Mouse (Mus musculus) retina, embryonic 14.5 days (tissue): ENCODE results near the gene Pdzrn4.

Source experiments
- DNase-seq: peaks from one replicate; pipeline ENCODE4 v3.0.0-alpha.2; 2015; ENCODE audit warnings: low spot score

Gene Pdzrn4

DNA sequence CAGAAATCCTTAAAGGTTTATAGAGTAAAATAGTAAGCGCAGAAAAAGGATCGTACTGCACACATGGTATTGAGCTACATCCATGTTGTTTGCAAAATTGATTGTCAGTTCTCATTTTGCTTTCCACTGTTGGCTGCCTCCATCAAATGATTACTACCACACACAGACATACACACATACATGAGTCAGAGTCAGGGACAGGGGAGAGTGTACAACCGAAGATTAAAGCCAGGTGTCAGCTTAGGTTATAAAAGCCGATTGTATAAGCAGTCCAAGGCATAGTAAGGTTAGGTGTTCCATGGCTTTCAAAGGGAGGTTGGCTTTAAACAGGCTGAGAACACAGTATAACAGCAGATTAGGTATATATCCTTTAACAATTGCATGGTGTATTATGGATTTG is 343.2 kb downstream of the Pdzrn4 start:
- no peak for DNase-seq

- peak; percentile 77 for DNase-seq
Measured at GRCm38 (mm10) chr15:92743624-92744023, 346.9 kb downstream of the Pdzrn4 start.

DNA sequence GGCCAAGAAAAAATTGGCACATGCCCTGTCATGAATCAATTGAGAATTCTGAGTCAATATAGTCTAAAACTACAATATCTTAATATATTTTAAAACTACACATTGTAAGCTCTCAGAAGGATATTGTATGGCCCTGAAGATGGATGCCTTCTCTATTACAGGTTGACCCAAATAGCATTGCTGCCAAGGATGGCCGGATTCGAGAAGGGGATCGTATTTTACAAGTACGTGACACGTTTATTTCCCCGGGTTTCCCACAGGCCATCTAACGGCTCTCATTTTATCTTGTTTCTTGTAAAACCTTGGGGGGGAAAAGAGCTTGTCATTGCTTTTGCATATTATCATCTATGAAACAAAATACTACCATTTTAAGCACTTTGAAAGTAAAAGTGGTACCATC is 349.4 kb downstream of the Pdzrn4 start:
- no peak for DNase-seq

GRCm38 (mm10) chr15:92752167-92752566 is 355.5 kb downstream of the Pdzrn4 start:
- DNase-seq, result peak; percentile 46

- no peak for DNase-seq
Measured at GRCm38 (mm10) chr15:92752578-92752977, 355.9 kb downstream of the Pdzrn4 start.

- peak; percentile 22 for DNase-seq
Measured at GRCm38 (mm10) chr15:92757085-92757903, 360.6 kb downstream of the Pdzrn4 start.

DNA sequence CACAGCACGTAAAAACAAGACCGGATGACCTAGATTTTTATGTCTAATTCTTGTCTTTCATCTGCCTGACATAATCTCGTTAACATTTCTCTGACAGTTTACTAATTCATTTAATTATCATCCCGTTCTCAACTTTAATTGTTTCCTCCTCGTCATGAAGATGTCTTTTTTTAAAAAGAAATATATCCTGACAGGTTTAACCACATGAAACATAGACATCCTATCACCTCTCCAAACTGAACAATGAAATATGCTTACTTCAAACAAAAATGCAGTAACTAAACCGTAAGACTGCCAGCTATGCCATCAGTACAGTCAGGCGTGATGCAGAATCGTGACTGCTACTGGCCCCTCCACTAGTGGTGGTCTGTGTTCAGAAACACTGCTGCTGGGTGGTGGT is 362.3 kb downstream of the Pdzrn4 start:
- DNase-seq, result peak; percentile 57

- DNase-seq, result no peak
Measured at GRCm38 (mm10) chr15:92763303-92763702, 366.6 kb downstream of the Pdzrn4 start.

DNA sequence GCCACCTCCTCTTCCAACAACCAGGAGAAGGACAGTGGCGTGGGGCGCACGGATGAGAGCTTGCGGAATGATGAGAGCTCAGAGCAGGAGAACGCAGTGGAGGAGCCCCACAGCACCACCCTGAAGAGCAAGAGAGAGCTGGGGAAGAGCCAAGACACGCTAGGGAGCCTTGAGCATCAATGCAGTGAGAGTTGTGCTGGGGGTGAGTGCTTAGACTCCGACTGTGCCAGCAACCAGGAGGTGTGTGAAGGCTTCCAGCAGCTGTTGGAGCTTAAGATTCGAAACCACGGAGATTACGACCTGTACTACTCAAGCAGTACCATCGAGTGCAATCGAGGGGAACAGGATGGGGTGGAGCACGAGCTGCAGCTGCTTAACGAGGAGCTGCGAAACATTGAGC is 372.9 kb downstream of the Pdzrn4 start:
- no peak for DNase-seq

DNA sequence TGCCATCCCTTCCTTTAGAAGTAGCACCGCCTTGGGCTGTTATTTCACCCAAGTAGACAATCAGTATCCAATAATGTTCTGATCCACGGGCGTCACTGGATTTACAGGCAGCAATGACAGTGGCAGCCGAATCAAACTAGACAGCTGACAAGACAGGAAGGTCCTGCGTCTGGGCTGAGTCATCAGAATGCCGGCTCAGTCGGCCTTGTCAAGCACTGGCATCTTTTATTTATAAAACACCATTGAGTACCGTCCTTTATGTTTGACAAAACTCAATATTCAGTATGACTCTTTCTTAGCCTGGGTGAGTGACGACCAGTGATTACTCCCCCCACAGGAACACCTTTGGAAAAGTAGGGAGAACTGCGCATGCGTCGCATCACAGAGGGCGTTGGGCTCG is 391.4 kb downstream of the Pdzrn4 start:
- DNase-seq, result no peak

DNA sequence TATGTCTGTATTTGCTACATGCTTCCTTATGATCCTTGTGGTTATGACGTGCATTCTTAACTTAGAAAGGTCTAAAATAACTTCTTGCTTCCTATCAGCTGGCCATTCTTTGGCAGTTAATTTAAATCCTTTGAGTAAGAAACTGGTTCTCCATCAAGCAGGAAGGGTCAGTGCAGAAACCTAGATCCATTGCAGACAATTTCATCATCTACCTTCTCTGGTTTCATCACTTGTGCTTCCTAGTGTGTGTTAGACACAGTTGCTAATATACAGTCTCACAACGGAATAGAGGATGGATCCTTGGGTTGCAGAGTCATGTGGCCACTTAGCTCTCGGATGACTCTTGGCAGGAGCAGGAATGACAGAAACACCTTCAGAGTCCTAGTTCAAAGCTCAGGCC is 397.6 kb downstream of the Pdzrn4 start:
- no peak for DNase-seq

GRCm38 (mm10) chr15:92805934-92806333 is 409.3 kb downstream of the Pdzrn4 start:
- DNase-seq, result no peak

DNA sequence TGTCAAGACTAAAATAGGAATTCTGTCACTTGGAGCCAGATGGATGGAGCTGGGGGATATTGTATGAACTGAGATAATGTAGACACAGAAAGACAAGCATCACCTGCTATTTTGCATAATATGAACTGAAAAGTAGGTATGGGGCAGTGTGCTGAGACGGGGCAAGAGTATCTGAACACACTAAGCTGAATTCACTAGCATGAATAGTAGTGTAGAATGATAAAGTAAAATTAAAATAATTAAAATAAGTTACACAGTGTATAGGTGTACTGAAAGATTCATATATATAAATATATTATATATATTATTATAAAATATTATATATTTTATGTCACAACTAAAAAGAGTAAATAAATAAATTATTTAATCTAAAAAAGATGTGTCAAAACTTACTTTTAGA is 409.7 kb downstream of the Pdzrn4 start:
- DNase-seq, result no peak
